Mouse (Mus musculus): ENCODE measurements around the gene Vrk3.

GRCm38 (mm10) chr7:44810819-44811557 is 62.8 kb downstream of the Vrk3 start:
- TF ChIP-seq CTCF (IDR thresholded peaks at IDR 0.05; ENCODE audit: extremely low read depth, insufficient read depth, insufficient read length, insufficient replicate concordance) = no peak
- no peak for TF ChIP-seq POLR2A (IDR thresholded peaks at IDR 0.05; ENCODE audit: low read depth, low read length)
